Mouse (Mus musculus) brain, embryonic 14.5 days (tissue): ENCODE results near the gene Nebl. TPM values are rescaled to one million over a fixed set of nuclear protein-coding genes. Genes with fewer than 3 reads are reported as not detected.
A peak's percentile ranks its signal among the peaks of the same experiment; 100 is the strongest.

Experiments used
- DNase-seq: peaks from one replicate; pipeline ENCODE4 v3.0.0-alpha.2; 2011; ENCODE audit warnings: low read depth
- CTCF ChIP-seq: fragments of 200-500 bp; IDR thresholded peaks from 2 replicates; pipeline ENCODE4 v1.5.1; 2012; ENCODE audit warnings: inconsistent platforms, mild to moderate bottlenecking, moderate library complexity, borderline replicate concordance; ENCODE audit not compliant: insufficient read depth, insufficient read length; ENCODE audit errors: extremely low read depth
- POLR2A ChIP-seq: fragments of 200-500 bp; IDR thresholded peaks from 2 replicates; pipeline ENCODE4 v1.6.1; 2012; ENCODE audit warnings: mild to moderate bottlenecking, inconsistent platforms, borderline replicate concordance; ENCODE audit not compliant: poor library complexity, insufficient read depth, insufficient read length, severe bottlenecking; ENCODE audit errors: extremely low read depth
- polyA plus RNA-seq: library from polyadenylated mRNA; depleted of rRNA; stranded (reverse); fragments of >200 nt; gene quantifications from 2 replicates; pipeline ENCODE4 v1.2.3, GENCODE M21; 2012

Nebl gene
- polyA plus RNA-seq, 1 experiment, result 9.1 TPM

DNA sequence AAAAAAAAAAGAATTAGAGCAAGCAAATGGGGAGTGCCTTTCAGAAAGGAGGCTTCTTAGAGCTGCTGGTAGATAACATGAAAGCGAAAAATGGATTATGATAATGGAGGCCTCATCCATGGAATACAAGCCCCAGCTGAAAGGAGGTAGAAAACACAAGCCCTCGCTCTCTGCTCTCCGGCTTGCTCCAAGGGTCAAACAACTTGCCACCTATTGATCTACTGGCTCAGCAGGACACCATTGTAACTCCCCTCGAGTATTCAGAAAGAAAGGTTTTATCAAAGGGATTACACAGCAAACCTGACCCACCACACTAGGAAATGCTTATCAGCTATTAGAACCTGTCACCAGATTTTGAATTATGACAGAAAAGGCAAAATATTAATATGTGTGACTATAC, 131.4 kb downstream of the Nebl start:
- peak; percentile 23 for DNase-seq
- no peak for TF ChIP-seq CTCF
- TF ChIP-seq POLR2A, result no peak

GRCm38 (mm10) chr2:17597932-17598331, 133.3 kb downstream of the Nebl start:
- no peak for TF ChIP-seq POLR2A
- TF ChIP-seq CTCF, result no peak
- no peak for DNase-seq

- DNase-seq, result no peak
- no peak for TF ChIP-seq POLR2A
- TF ChIP-seq CTCF, result no peak
Observed at GRCm38 (mm10) chr2:17589669-17590068, 141.6 kb downstream of the Nebl start.

GRCm38 (mm10) chr2:17585329-17585992, 145.8 kb downstream of the Nebl start:
- no peak for DNase-seq
- TF ChIP-seq POLR2A (no peak), CTCF (no peak)

DNA sequence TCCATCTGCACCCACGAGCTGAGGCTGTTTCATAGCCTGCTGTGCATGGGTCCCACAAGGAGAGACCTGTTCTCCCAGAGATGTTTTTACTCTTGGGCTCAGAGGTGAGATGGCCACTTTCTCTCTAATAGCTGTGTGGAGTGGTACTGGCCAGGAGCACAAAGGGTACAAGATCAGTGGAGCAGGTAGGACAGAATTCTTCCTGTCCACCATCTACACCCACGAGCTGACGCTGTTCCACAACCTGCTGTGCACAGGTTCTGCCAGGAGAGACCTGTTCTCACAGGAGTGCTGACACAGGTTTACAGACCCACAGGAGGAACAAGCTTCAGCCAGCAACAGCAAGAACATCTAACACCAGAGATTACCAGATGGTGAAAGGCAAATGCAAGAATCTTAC, 155.6 kb downstream of the Nebl start:
- DNase-seq, result no peak
- TF ChIP-seq CTCF (no peak), POLR2A (no peak)

- DNase-seq, result no peak
- TF ChIP-seq CTCF (no peak), POLR2A (no peak)
Observed at GRCm38 (mm10) chr2:17571716-17572115, 159.5 kb downstream of the Nebl start.

DNA sequence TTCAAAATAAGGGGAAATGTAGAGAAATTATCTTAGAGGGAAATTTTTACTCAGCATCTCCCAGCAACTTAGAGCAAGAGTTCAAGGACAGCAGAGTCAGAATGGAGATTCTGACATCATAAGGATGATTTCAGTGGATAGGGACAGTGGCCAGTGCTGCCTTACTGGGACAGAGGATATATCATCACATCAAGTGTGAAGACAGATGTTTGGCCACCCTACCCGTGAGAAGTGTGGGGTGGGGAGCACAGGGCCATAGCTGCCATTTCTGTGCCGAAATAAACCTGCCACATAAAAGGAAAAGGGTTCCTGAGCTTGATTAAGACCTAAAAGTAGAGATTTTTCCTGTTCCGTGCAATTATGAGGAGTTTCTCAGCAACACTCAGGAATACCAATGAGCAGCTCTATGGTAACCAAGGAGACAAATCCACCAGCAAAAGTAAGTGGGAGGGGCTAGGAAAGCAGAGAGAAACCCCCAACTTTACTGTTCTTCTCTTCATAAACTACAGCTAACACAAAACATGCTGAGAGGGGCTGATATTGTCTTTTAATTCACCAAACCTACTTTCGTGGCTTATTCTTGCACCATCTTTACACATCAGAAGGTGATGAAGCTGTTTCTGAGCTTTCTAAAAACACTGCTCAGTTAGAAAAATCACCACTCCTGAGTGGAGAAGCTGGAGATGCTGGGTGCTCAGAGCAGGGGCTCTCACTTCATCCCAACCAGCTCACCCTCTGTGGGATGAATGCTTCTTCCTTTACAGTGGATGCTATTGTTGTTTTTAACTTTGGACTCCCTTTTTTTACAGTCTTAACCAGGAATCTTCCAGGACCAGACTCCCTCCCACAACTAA, 172.1 kb downstream of the Nebl start:
- DNase-seq, result peak; percentile 73
- TF ChIP-seq POLR2A (no peak), CTCF (no peak)

GRCm38 (mm10) chr2:17549895-17550558, 181.2 kb downstream of the Nebl start:
- no peak for DNase-seq
- no peak for TF ChIP-seq CTCF
- no peak for TF ChIP-seq POLR2A

DNA sequence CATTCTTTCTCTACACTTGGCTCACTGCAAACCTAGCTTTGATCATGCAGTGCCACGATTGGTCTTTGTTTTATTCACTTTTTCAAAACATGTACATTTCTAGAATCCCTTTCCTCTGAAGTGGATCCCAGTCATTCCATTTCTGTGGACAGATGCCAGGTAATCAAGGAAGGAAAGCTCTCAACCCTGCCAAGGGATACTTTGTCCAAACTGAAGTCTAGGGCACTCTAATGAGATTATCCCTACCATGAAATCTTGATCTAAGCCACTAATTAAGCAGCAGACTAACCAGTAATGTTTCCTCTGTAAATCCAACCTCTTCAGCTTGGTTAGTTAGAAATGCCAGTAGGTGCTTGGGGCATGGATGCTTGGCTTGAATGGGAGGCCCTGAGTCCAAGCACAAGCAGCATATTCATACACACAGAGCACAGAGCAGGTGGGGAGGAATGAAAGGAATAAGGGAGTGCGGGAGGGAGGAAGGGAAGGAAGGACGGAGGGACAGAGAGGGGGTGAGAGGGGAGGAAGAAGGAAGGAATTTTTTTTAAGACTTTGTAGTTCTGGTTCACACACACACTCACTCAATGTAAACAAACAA, 184.8 kb downstream of the Nebl start:
- DNase-seq, result peak; percentile 85
- TF ChIP-seq POLR2A (no peak), CTCF (no peak)

DNA sequence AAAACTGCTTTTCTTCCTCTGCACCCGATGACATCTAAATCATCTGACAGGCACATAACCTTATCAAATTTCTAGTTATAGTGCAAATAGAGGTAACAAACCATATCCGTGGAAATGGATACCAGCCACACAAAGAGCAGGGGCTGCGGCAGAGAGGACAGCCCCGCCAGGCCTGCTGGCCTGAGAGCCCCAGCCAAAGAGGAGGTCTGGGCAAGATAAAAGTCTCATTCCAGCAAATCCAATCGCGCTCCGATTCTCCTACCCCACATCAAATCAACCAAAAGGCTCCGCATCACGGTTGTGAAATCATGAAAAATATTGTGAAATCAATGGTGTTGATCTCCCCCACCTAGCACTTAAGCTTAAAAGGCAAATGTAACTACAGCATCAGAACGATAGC, 191.5 kb downstream of the Nebl start:
- no peak for TF ChIP-seq POLR2A
- no peak for TF ChIP-seq CTCF
- no peak for DNase-seq

- no peak for TF ChIP-seq POLR2A
- no peak for TF ChIP-seq CTCF
- DNase-seq, result peak; percentile 84
Observed at GRCm38 (mm10) chr2:17538493-17538892, 192.8 kb downstream of the Nebl start.
